Mouse (Mus musculus): ENCODE results near the gene Gm17359. TPM values are rescaled to one million over a fixed set of nuclear protein-coding genes. Genes with fewer than 3 reads are reported as not detected.

Gene Gm17359
- polyA plus RNA-seq, 1 experiment = not detected

DNA sequence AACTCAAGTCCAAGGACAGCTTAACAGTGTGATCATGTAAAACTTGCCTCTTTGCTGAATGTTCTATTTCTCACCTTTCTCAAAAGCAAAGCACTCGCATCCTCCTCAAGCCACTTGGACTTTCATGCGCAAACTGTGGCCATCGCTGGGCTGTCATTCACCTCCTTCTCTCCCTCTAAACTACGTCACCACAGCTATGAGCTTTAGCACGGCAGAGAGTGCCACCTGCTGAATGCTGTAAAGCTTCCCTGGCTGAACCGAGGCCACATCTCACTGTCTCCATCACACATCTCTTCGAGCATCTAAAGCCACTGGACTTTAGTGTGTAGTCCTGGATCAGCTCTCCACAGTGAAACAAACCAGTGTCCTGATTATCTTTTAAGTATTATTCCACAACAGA lies 158.7 kb downstream of the Gm17359 start:
- TF ChIP-seq CTCF (IDR thresholded peaks at IDR 0.05; ENCODE audit: extremely low read depth, insufficient read depth, insufficient read length, insufficient replicate concordance) = no peak
- no peak for TF ChIP-seq POLR2A (IDR thresholded peaks at IDR 0.05; ENCODE audit: low read depth, low read length)
- Histone ChIP-seq H3K36me3 (ENCODE audit: control insufficient read depth, insufficient read depth, low read length) (no peaks in the 10 kb centered on the region), H3K4me3 (ENCODE audit: extremely low read depth, insufficient read depth, insufficient read length) (no peak overlapping the region), H3K27me3 (ENCODE audit: control insufficient read depth, insufficient read depth, low read length) (no peaks in the 10 kb centered on the region), H3K27ac (ENCODE audit: insufficient read depth, low read length) (no peak overlapping the region), H3K4me1 (ENCODE audit: control insufficient read depth, insufficient read depth, insufficient read length) (no peaks in the 10 kb centered on the region)
- WGBS = 88% methylated on average over 7 of the region's 7 CpGs
- no peak for DNase-seq (ENCODE audit: low read depth in 1 of 2, low spot score in 2 of 2)

DNA sequence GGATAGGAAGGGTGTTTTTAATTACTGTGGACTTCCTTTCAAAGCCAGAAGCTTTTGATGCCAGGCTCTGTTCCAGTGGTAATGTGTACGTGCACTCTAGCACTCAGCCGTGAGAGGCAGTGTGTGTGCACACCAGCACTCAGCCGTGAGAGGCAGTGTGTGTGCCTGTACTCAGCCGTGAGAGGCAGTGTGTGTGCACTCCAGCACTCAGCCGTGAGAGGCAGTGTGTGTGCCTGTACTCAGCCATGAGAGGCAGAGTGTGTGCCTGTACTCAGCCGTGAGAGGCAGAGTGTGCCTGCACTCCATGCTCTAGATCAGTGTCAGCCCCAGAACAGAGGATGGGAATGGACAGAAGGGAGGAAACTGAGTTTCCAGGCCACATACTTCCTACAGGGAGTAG lies 160.2 kb downstream of the Gm17359 start:
- Histone ChIP-seq H3K36me3 (ENCODE audit: control insufficient read depth, insufficient read depth, low read length) (no peaks in the 10 kb centered on the region), H3K4me1 (ENCODE audit: control insufficient read depth, insufficient read depth, insufficient read length) (no peaks in the 10 kb centered on the region), H3K27ac (ENCODE audit: insufficient read depth, low read length) (no peak overlapping the region), H3K27me3 (ENCODE audit: control insufficient read depth, insufficient read depth, low read length) (no peaks in the 10 kb centered on the region), H3K4me3 (ENCODE audit: extremely low read depth, insufficient read depth, insufficient read length) (no peak overlapping the region)
- 95% methylated on average over 6 of the region's 6 CpGs for WGBS
- no peak for TF ChIP-seq POLR2A (IDR thresholded peaks at IDR 0.05; ENCODE audit: low read depth, low read length)
- TF ChIP-seq CTCF (IDR thresholded peaks at IDR 0.05; ENCODE audit: extremely low read depth, insufficient read depth, insufficient read length, insufficient replicate concordance) = no peak
- no peak for DNase-seq (ENCODE audit: low read depth in 1 of 2, low spot score in 2 of 2)

DNA sequence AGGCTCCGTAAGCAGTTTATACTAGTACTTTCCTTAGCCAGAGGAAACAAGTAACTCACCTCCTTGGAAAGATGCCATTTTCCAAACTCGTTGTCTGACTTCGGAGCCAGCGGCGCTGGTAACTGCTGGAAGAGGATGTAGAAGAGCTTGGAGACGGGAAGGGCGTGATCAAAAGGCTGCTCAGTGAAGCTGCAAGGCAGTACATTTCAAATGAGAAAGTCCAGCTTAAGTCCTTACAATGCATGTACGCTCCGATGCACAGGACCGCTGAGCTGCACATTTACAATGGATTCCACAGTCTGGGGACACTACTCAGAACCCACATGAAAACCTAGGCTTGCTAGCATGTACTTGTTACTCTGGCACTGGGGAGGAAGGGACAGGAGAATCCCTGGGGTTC lies 163.8 kb downstream of the Gm17359 start:
- Histone ChIP-seq H3K27ac (ENCODE audit: insufficient read depth, low read length) (no peak overlapping the region), H3K27me3 (ENCODE audit: control insufficient read depth, insufficient read depth, low read length) (no peaks in the 10 kb centered on the region), H3K36me3 (ENCODE audit: control insufficient read depth, insufficient read depth, low read length) (no peaks in the 10 kb centered on the region), H3K4me3 (ENCODE audit: extremely low read depth, insufficient read depth, insufficient read length) (no peak overlapping the region), H3K4me1 (ENCODE audit: control insufficient read depth, insufficient read depth, insufficient read length) (no peaks in the 10 kb centered on the region)
- 96% methylated on average over 10 of the region's 10 CpGs for WGBS
- DNase-seq (ENCODE audit: low read depth in 1 of 2, low spot score in 2 of 2) = no peak
- TF ChIP-seq CTCF (IDR thresholded peaks at IDR 0.05; ENCODE audit: extremely low read depth, insufficient read depth, insufficient read length, insufficient replicate concordance) (no peak), POLR2A (IDR thresholded peaks at IDR 0.05; ENCODE audit: low read depth, low read length) (no peak)

DNA sequence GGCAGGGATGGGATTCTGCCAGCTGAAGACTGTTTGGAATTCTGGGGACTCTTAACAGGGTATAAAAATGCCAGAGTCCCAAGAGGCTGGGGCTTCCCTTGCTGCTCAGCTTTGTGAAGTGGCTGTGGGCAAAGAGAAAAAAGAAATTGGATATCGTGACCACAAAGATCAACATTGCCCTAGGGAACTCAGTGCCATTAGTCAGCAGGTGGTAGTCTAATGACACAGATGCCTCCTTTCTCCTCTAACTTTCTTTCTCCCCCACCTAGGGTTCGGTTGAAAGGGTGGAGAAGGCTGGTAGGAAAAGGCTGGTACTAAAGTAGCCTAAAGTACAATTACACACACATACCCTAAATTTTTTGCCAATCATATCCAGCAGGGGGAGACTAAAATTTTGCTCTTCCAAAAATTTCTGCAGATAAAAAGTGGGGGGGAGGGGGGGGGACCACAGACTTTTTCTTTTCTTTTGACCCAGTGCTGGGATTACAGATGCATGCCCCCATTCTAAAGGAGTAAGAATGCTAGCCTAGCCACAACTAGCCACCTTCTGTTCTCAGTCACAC lies 164.8 kb downstream of the Gm17359 start:
- no peak for DNase-seq (ENCODE audit: low read depth in 1 of 2, low spot score in 2 of 2)
- TF ChIP-seq POLR2A (IDR thresholded peaks at IDR 0.05; ENCODE audit: low read depth, low read length) (no peak), CTCF (IDR thresholded peaks at IDR 0.05; ENCODE audit: extremely low read depth, insufficient read depth, insufficient read length, insufficient replicate concordance) (no peak)
- Histone ChIP-seq H3K4me1 (ENCODE audit: control insufficient read depth, insufficient read depth, insufficient read length) (no peaks in the 10 kb centered on the region), H3K27ac (ENCODE audit: insufficient read depth, low read length) (no peak overlapping the region), H3K4me3 (ENCODE audit: extremely low read depth, insufficient read depth, insufficient read length) (no peak overlapping the region), H3K27me3 (ENCODE audit: control insufficient read depth, insufficient read depth, low read length) (no peaks in the 10 kb centered on the region), H3K36me3 (ENCODE audit: control insufficient read depth, insufficient read depth, low read length) (no peaks in the 10 kb centered on the region)
- WGBS = 77% methylated on average over 2 of the region's 2 CpGs

Other genes starting within 250 kb of the Gm17359 start
- 4.9 and 6.3 TPM in 2 replicates for gene Rapgef2, start 50.1 kb upstream of the Gm17359 start, polyA plus RNA-seq (2012; rRNA removed)
- gene Fnip2, start 231.1 kb downstream of the Gm17359 start, polyA plus RNA-seq (2012; rRNA removed) = 2.6 and 3.1 TPM in 2 replicates